Comparison of ENCODE assay signal across 11 mouse cellular contexts in the genomic region with DNA sequence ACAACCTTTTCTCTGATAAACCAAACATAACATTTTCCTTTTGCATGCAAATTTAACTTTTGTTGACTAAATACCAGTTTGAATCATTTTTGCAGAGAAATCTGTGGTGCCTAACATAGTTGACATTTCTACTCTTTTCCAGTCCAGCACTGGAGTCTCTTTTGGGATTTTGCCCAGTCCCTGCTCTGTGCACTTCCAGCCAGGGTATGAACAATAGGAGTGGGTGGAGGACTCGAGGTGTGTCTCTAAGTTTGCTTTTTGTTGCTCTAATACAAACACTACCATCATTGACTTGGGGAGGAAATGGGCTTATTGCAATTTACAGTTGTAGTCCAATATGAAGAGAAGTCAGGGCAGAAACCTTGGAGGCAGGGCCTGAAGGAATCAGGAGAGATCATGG.
"Had no signal": no experiment of that assay in that cellular context is flagged by ENCODE, and none has a peak within 500 bp of the region (broad histone marks: within the 10 kb centered on the region; RNA-seq: fewer than 3 reads in every experiment).

No protein-coding gene starts in this region.

- ATAC-seq: midbrain, embryonic 16.5 days had no signal

- H3K4me3 ChIP-seq: left cerebral cortex, adult 2 months; limb, embryonic 10.5 days; liver, embryonic 15.5 days; midbrain, embryonic 12.5 days had no signal

- H3K27me3 ChIP-seq: liver, embryonic 15.5 days; midbrain, embryonic 12.5 days had no signal

- H3K4me1 ChIP-seq: liver, embryonic 15.5 days; midbrain, embryonic 12.5 days had no signal

- H3K9me3 ChIP-seq: limb, embryonic 10.5 days; liver, embryonic 15.5 days; midbrain, embryonic 12.5 days had no signal

- DNase-seq: kidney, adult 11 months; kidney, postnatal 14 days; right cerebral cortex, postnatal 14 days; thymus, adult 2 months; thymus, postnatal 25 days had no signal

- H3K4me2 ChIP-seq: liver, embryonic 11.5 days; liver, embryonic 15.5 days; midbrain, embryonic 12.5 days had no signal

- H3K36me3 ChIP-seq: liver, embryonic 15.5 days; midbrain, embryonic 12.5 days had no signal

- H3K27ac ChIP-seq: left cerebral cortex, adult 2 months; limb, embryonic 10.5 days; liver, embryonic 15.5 days; midbrain, embryonic 12.5 days had no signal

- H3K9ac ChIP-seq: liver, embryonic 15.5 days; midbrain, embryonic 12.5 days had no signal
